Mouse (Mus musculus) retina, postnatal 1 day (tissue): ENCODE data around the gene Sema3f.

Source experiments
- DNase-seq: peaks from one replicate; pipeline ENCODE4 v3.0.0-alpha.2; 2012

Gene Sema3f

GRCm38 (mm10) chr9:107714221-107714952 is 4.1 kb upstream of the Sema3f start:
- DNase-seq: peak; percentile 79

GRCm38 (mm10) chr9:107709096-107709696 is 1.1 kb downstream of the Sema3f start:
- peak; percentile 27 for DNase-seq

- DNase-seq: no peak
These were observed 1.7 kb downstream of the Sema3f start for GRCm38 (mm10) chr9:107708439-107709095.

GRCm38 (mm10) chr9:107707701-107708438 is 2.4 kb downstream of the Sema3f start:
- DNase-seq: peak; percentile 54

GRCm38 (mm10) chr9:107706781-107707211 is 3.5 kb downstream of the Sema3f start:
- DNase-seq: peak; percentile 52

GRCm38 (mm10) chr9:107703337-107704122 is 6.7 kb downstream of the Sema3f start:
- no peak for DNase-seq

GRCm38 (mm10) chr9:107702606-107703185 is 7.6 kb downstream of the Sema3f start:
- no peak for DNase-seq

GRCm38 (mm10) chr9:107701594-107701993 is 8.7 kb downstream of the Sema3f start:
- no peak for DNase-seq

- DNase-seq: no peak
These were observed 10.1 kb downstream of the Sema3f start for GRCm38 (mm10) chr9:107700114-107700571.

GRCm38 (mm10) chr9:107699376-107699980 is 10.8 kb downstream of the Sema3f start:
- DNase-seq: peak; percentile 46

GRCm38 (mm10) chr9:107698611-107699190 is 11.6 kb downstream of the Sema3f start:
- peak; percentile 79 for DNase-seq

- DNase-seq: peak; percentile 91
These were observed 12.3 kb downstream of the Sema3f start for GRCm38 (mm10) chr9:107697811-107698521.

GRCm38 (mm10) chr9:107696845-107697610 is 13.2 kb downstream of the Sema3f start:
- DNase-seq: peak; percentile 66

- DNase-seq: peak; percentile 40
These were observed 14.2 kb downstream of the Sema3f start for GRCm38 (mm10) chr9:107696106-107696479.

GRCm38 (mm10) chr9:107695441-107696105 is 14.7 kb downstream of the Sema3f start:
- no peak for DNase-seq

GRCm38 (mm10) chr9:107694627-107695026 is 15.6 kb downstream of the Sema3f start:
- DNase-seq: no peak

- peak; percentile 53 for DNase-seq
These were observed 16.8 kb downstream of the Sema3f start for GRCm38 (mm10) chr9:107693433-107693987.

GRCm38 (mm10) chr9:107692785-107693184 is 17.5 kb downstream of the Sema3f start:
- peak; percentile 83 for DNase-seq

GRCm38 (mm10) chr9:107690391-107690790 is 19.9 kb downstream of the Sema3f start:
- DNase-seq: no peak
